Mouse (Mus musculus) spleen, adult 2 months (tissue): ENCODE measurements around the gene Grifin.

Experiments
- CTCF ChIP-seq: fragments of 200-500 bp; IDR thresholded peaks from 2 replicates; pipeline ENCODE4 v1.5.1; 2011; ENCODE audit warnings: mild to moderate bottlenecking, inconsistent platforms; ENCODE audit not compliant: insufficient read depth, insufficient read length, insufficient replicate concordance; ENCODE audit errors: extremely low read depth
- POLR2A ChIP-seq: fragments of 200-500 bp; IDR thresholded peaks from 2 replicates; pipeline ENCODE4 v1.6.1; 2011; ENCODE audit warnings: low read depth, low read length, inconsistent platforms

DNA sequence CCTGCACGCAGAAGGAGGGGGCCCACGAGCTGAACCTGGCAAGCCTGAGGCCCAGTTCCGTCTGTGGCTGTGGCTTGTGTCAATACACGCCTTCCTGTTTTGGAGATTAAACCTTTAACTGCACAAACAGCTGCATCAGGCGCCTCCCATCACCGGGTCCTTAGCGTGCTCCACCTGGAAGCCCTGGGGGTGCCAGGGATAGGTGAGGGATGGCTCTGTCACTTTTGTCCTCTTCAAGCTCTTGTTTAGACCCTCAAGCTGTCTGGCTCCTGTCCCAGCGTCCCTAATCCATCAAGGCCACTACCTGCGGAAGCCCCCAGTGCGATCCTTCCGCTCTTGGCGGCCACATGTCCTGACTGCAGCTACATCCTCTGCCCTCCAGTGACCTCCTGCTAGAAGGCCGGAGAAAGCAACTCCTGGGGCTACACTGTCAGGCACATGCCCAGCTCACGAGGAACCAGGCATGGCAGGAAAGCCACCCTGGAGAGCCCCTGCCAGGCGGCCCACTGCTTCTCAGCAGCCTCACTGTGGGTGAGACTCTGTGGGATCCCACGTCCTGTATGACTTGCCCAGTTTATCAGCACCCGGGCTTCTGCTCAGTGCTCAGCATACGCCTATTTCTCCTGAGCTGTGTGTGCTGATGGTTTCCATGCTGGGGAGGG, 32.2 kb upstream of the Grifin start:
- TF ChIP-seq CTCF (no peak), POLR2A (no peak; the same call in none of the 2 replicates)
